Mouse (Mus musculus): ENCODE measurements around the gene Amacr. TPM values are rescaled to one million over a fixed set of nuclear protein-coding genes. Genes with fewer than 3 reads are reported as not detected.

Amacr gene
- polyA plus RNA-seq, 1 experiment from 2014 or later = 13.8 TPM

DNA sequence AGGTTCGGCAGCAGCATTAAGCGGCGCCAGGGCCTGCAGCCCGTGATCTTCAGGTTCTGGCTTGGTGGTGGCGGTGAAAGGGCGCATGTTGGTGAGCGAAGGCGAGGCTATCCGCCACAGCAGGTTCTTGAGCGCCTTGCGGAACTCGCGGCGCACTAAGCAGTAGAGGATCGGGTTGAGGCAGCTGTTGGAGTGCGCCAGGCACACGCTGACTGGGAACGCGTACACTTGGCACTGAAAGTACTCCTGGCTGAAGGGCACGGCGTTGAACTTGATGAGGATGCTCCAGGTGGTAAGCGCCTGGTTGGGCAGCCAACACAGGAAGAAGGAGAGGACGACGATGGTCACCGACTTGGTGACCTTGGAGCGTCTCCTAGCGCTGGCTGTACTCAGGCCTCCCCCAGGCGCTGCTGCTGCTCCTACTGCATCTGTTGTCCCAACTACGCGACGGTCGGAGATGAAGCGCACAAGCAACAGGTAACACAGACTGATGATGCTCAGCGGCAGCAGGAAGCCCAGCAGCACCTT, 54.5 kb downstream of the Amacr start:
- peaks cover 67% of the 10 kb centered on the region for H3K27me3 ChIP-seq (replicated peaks)
- H3K27ac ChIP-seq (ENCODE audit: poor library complexity, severe bottlenecking) = no peak overlapping the region
- H3K4me3 ChIP-seq = peak overlapping the region; percentile 38
- no peaks in the 10 kb centered on the region for H3K36me3 ChIP-seq
- peaks cover 20% of the 10 kb centered on the region for H3K4me1 ChIP-seq (replicated peaks)
- WGBS = 6% methylated on average over 34 of the region's 34 CpGs
- peak overlapping the region; percentile 67 for H3K4me2 ChIP-seq
- no peak for ATAC-seq (ENCODE audit: insufficient number of reproducible peaks, low FRiP score)
- no peak overlapping the region for H3K9ac ChIP-seq
- no peaks in the 10 kb centered on the region for H3K9me3 ChIP-seq (replicated peaks)

DNA sequence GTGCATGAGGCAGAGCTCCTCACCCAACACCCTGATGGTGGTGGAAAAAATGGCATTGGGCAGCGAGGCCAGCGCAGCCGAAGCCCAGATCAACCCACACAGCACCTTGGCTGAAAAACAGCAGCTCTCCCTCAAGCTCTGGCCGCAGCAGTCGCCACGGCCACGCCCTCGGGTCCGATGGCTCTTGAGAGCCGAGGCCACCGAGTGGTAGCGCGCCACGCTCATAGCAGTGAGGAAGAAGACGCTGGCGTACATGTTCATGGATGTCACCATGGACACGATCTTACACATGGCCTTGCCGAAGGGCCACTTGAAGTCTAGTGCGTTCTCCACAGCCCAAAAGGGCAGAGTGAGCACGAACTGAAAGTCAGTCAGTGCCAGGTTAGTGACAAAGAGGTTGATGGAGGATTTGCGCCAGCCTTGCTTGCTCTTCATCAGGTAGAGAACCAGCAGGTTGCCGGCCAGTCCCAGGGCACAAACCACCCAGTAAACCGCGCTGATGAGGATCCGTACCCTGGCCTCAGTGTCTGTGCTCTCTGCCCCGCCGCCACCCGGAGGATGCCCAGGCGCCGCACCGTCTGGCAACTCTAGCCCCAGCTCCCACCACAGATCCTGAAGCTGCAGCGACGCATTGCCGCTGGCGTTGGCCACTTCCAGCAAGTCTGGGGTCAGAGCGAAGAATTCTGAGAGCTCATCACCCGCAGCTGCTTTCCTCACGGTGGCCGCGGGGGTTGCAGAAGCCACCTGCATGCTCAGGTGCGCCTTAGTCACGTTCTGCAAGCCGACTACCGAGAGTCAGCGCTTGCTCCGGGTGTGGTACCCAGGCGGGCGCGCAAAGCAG, 55.2 kb downstream of the Amacr start:
- no peaks in the 10 kb centered on the region for H3K36me3 ChIP-seq
- peaks cover 20% of the 10 kb centered on the region for H3K4me1 ChIP-seq (replicated peaks)
- no peak for ATAC-seq (ENCODE audit: insufficient number of reproducible peaks, low FRiP score)
- H3K9me3 ChIP-seq (replicated peaks) = no peaks in the 10 kb centered on the region
- H3K9ac ChIP-seq = 0 out of 2 replicates have a peak overlapping the region, but pooled peaks have one; percentile 1
- H3K27me3 ChIP-seq (replicated peaks) = peaks cover 62% of the 10 kb centered on the region
- H3K4me2 ChIP-seq = peak overlapping the region; percentile 67
- H3K4me3 ChIP-seq = peak overlapping the region; percentile 38
- no peak overlapping the region for H3K27ac ChIP-seq (ENCODE audit: poor library complexity, severe bottlenecking)
- WGBS = 3% methylated on average over 49 of the region's 49 CpGs

DNA sequence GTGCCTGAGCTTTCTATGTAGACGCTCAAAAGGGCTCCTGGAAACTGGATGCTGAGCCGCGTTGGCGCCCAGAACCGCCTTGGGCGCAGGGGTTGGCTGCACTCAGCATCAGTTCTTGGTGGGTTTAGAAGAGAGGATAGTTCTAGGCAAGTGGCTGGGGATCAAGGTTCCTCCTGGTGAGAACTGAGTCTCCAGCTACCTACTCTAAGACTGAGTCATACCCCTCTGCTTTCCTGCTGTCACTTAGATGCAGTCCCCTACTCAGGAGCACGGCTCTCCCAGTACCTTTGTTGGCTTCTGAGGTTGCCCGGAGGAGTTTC, 55.8 kb downstream of the Amacr start:
- Histone ChIP-seq H3K9me3 (replicated peaks) (no peaks in the 10 kb centered on the region), H3K4me1 (replicated peaks) (peaks cover 20% of the 10 kb centered on the region), H3K27me3 (replicated peaks) (peaks cover 57% of the 10 kb centered on the region), H3K36me3 (no peaks in the 10 kb centered on the region), H3K9ac (no peak overlapping the region), H3K27ac (ENCODE audit: poor library complexity, severe bottlenecking) (no peak overlapping the region), H3K4me3 (peak overlapping the region; percentile 38), H3K4me2 (peak overlapping the region; percentile 67)
- WGBS = 3% methylated on average over 8 of the region's 8 CpGs
- ATAC-seq (ENCODE audit: insufficient number of reproducible peaks, low FRiP score) = no peak

DNA sequence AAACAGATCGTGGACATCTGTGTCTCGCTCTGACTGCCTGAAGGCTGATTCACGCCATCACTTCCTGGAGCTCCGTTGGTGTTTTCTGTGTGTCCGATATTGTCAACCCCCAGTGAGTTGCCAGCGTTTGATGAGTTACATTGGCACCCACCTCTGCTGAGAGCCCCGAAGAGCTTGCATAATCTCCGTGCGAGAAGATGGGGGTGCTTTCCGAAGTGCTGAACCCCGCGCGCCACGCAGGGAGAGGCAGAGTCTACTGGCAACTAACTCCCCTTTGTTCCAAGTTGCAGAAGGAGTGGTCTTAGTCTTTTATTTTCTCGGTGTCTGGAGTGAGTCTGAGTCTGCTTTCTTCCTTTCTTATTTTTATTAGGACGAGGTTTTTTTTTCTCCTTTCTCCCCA, 56.2 kb downstream of the Amacr start, which contains the start of gene Rxfp3:
Gene Rxfp3, minus strand, starts transcription at position 281 of the 400 bp plus-strand sequence.
- H3K4me1 ChIP-seq (replicated peaks) = peaks cover 20% of the 10 kb centered on the region
- peak within 1 kb of the TSS; percentile 67 for H3K4me2 ChIP-seq
- H3K27ac ChIP-seq (ENCODE audit: poor library complexity, severe bottlenecking) = no peak within 1 kb of the TSS
- no peaks in the 10 kb centered on the region for H3K9me3 ChIP-seq (replicated peaks)
- WGBS = 7% methylated on average over 16 of the region's 16 CpGs
- H3K4me3 ChIP-seq = peak within 1 kb of the TSS; percentile 38
- ATAC-seq (ENCODE audit: insufficient number of reproducible peaks, low FRiP score) = no peak
- peaks cover 55% of the 10 kb centered on the region for H3K27me3 ChIP-seq (replicated peaks)
- no peak within 1 kb of the TSS for H3K9ac ChIP-seq
- no peaks in the 10 kb centered on the region for H3K36me3 ChIP-seq

DNA sequence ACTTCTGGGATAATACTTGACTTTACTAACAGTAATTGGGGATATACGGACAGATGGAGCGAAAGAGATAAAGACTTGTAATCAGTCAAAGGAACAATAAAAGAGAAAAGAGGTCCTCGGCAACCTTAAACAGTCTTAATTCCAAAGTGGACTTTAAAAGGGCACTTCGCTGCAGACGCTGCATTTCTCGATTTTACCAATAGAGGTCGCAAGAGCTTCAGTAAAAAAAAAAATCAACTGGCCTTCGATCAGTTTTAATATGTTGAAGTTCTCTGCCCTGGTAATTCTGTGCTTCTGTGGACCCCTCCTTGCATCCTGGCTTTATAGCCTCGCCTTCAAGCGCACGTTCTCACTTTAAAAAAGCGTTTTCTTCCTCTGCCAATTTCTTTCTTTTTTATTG, 56.9 kb downstream of the Amacr start:
- no peaks in the 10 kb centered on the region for H3K9me3 ChIP-seq (replicated peaks)
- H3K4me2 ChIP-seq = no peak overlapping the region
- H3K27ac ChIP-seq (ENCODE audit: poor library complexity, severe bottlenecking) = no peak overlapping the region
- no peak overlapping the region for H3K4me3 ChIP-seq
- H3K9ac ChIP-seq = no peak overlapping the region
- H3K27me3 ChIP-seq (replicated peaks) = peaks cover 49% of the 10 kb centered on the region
- no peaks in the 10 kb centered on the region for H3K36me3 ChIP-seq
- no peak for ATAC-seq (ENCODE audit: insufficient number of reproducible peaks, low FRiP score)
- peaks cover 20% of the 10 kb centered on the region for H3K4me1 ChIP-seq (replicated peaks)
- WGBS = 3% methylated on average over 12 of the region's 12 CpGs

DNA sequence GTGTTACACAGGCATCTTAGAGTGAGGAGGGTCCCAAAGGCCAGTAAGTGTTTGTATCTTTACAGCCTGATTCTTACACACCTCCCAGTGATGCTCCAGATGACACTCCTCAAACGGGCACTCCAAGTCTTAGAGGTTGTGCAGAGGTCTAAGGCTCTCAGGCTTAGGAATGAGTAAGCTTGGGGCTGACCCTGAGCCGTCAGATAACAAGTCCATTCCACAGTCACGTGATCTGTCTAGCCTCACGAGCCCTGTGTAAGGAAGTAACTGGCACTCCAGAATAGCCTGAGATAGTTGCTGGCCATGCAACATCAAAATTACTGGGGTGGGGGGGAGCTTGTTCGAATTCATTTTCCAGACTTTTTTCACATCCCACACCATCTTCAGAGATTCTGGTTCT, 58.5 kb downstream of the Amacr start:
- Histone ChIP-seq H3K27ac (ENCODE audit: poor library complexity, severe bottlenecking) (no peak overlapping the region), H3K9ac (no peak overlapping the region), H3K9me3 (replicated peaks) (no peaks in the 10 kb centered on the region), H3K36me3 (no peaks in the 10 kb centered on the region), H3K4me2 (no peak overlapping the region), H3K4me3 (no peak overlapping the region), H3K4me1 (replicated peaks) (peaks cover 20% of the 10 kb centered on the region), H3K27me3 (replicated peaks) (peaks cover 33% of the 10 kb centered on the region)
- 23% methylated on average over 5 of the region's 5 CpGs for WGBS
- peak; percentile 64; the same call in 1 of the 2 replicates for ATAC-seq (ENCODE audit: insufficient number of reproducible peaks, low FRiP score)

DNA sequence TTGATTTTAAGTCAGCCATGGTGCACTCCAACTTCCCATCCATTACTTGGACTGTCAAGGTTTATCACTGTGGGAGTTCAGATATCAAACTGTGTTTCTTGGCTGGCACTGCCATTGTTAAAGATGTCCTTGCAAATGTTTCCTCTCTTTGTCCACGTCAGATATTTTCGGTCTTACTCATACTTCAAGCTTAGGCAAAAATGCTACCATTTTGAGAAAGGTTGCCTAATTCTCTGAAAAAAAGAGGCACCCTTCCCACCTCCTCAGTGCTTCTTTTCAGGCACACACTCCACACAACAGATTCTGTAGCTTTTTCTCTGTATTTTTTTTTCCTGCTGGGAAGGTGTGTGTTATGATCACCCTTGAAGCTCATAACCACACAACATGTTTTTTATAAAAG, 59.7 kb downstream of the Amacr start:
- 69% methylated on average over 2 of the region's 2 CpGs for WGBS
- H3K4me3 ChIP-seq = no peak overlapping the region
- ATAC-seq (ENCODE audit: insufficient number of reproducible peaks, low FRiP score) = no peak
- H3K36me3 ChIP-seq = no peaks in the 10 kb centered on the region
- no peak overlapping the region for H3K27ac ChIP-seq (ENCODE audit: poor library complexity, severe bottlenecking)
- H3K4me1 ChIP-seq (replicated peaks) = peaks cover 14% of the 10 kb centered on the region
- peaks cover 22% of the 10 kb centered on the region for H3K27me3 ChIP-seq (replicated peaks)
- no peak overlapping the region for H3K9ac ChIP-seq
- H3K4me2 ChIP-seq = no peak overlapping the region
- no peaks in the 10 kb centered on the region for H3K9me3 ChIP-seq (replicated peaks)

DNA sequence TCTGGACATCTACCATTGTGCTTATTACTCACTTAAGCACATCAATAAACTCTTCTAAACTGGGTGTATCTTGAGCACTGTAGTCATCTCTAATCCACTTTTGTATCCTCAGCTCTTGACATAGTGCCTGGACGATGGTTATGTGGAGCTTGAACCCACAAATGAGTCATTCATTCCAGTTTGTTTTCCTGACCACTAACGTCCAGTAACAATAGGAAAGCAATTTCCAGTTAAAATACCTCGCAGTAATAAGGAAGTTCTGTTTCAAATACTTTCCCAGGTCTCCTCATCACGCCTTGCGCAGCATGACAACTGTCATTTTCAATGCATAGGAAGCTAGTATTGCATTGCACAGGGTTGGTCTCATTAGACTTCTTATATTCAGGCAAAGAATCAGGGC, 61.3 kb downstream of the Amacr start:
- H3K4me2 ChIP-seq = no peak overlapping the region
- 71% methylated on average over 5 of the region's 5 CpGs for WGBS
- no peaks in the 10 kb centered on the region for H3K36me3 ChIP-seq
- no peaks in the 10 kb centered on the region for H3K4me1 ChIP-seq (replicated peaks)
- H3K9ac ChIP-seq = no peak overlapping the region
- H3K9me3 ChIP-seq (replicated peaks) = no peaks in the 10 kb centered on the region
- peaks cover 6% of the 10 kb centered on the region for H3K27me3 ChIP-seq (replicated peaks)
- ATAC-seq (ENCODE audit: insufficient number of reproducible peaks, low FRiP score) = no peak
- H3K4me3 ChIP-seq = no peak overlapping the region
- H3K27ac ChIP-seq (ENCODE audit: poor library complexity, severe bottlenecking) = no peak overlapping the region

Other genes with a start within 250 kb of the Amacr start
- gene C1qtnf3, start 29.4 kb upstream of the Amacr start, polyA plus RNA-seq (2016; fragmentation: Nextera tagmentation; extraction: Ambion mirVana) = 0.14 and 0.28 TPM in 2 replicates
- gene Slc45a2, start 19.0 kb downstream of the Amacr start, polyA plus RNA-seq (2016; fragmentation: Nextera tagmentation; extraction: Ambion mirVana) = 0.08 TPM in 1 of 2 replicates, not detected in the other
- gene Rxfp3, start 56.2 kb downstream of the Amacr start, polyA plus RNA-seq (2016; fragmentation: Nextera tagmentation; extraction: Ambion mirVana) = 0.06 TPM in 2 replicates
- 1.1 and 1.4 TPM in 2 replicates for gene Adamts12, start 83.0 kb downstream of the Amacr start, polyA plus RNA-seq (2016; fragmentation: Nextera tagmentation; extraction: Ambion mirVana)

Data from heart, embryonic 12.5 days (tissue).